Mouse (Mus musculus): ENCODE measurements around the gene Gucy2c. TPM values are rescaled to one million over a fixed set of nuclear protein-coding genes. Genes with fewer than 3 reads are reported as not detected.

The Gucy2c gene
- total RNA-seq (2015; ENCODE audit: low replicate concordance) (not detected in 2 replicates), total RNA-seq (2017; ENCODE audit: low replicate concordance) (not detected in 2 replicates)

GRCm38 (mm10) chr6:136781377-136781986, at the start of gene Gucy2c:
Gucy2c (minus strand) TSS chr6:136781765.
- no peak for ATAC-seq (replicated peaks; ENCODE audit: low FRiP score, poor library complexity, severe bottlenecking)

- ATAC-seq (replicated peaks; ENCODE audit: low FRiP score, poor library complexity, severe bottlenecking) = no peak
These were observed 47.1 kb upstream of the Gucy2c start for GRCm38 (mm10) chr6:136828681-136829080.

- ATAC-seq (replicated peaks; ENCODE audit: low FRiP score, poor library complexity, severe bottlenecking) = peak; percentile 98
These were observed 46.5 kb upstream of the Gucy2c start, which contains the start of gene Wbp11 for GRCm38 (mm10) chr6:136827881-136828561. Wbp11 (minus strand) TSS chr6:136828233.

GRCm38 (mm10) chr6:136827516-136827880, 45.9 kb upstream of the Gucy2c start, which contains the start of gene BC049715:
BC049715 (plus strand) TSS chr6:136827626.
- peak; percentile 45 for ATAC-seq (replicated peaks; ENCODE audit: low FRiP score, poor library complexity, severe bottlenecking)

- peak; percentile 12; the same call in 1 of the 2 replicates for ATAC-seq (replicated peaks; ENCODE audit: low FRiP score, poor library complexity, severe bottlenecking)
These were observed 45.6 kb upstream of the Gucy2c start for GRCm38 (mm10) chr6:136827116-136827515.

GRCm38 (mm10) chr6:136824987-136825386, 43.4 kb upstream of the Gucy2c start:
- ATAC-seq (replicated peaks; ENCODE audit: low FRiP score, poor library complexity, severe bottlenecking) = no peak

GRCm38 (mm10) chr6:136821086-136821485, 39.5 kb upstream of the Gucy2c start:
- no peak for ATAC-seq (replicated peaks; ENCODE audit: low FRiP score, poor library complexity, severe bottlenecking)

- ATAC-seq (replicated peaks; ENCODE audit: low FRiP score, poor library complexity, severe bottlenecking) = no peak
These were observed 38.8 kb upstream of the Gucy2c start for GRCm38 (mm10) chr6:136820381-136820780.

GRCm38 (mm10) chr6:136817549-136817948, 36.0 kb upstream of the Gucy2c start:
- no peak for ATAC-seq (replicated peaks; ENCODE audit: low FRiP score, poor library complexity, severe bottlenecking)

- no peak for ATAC-seq (replicated peaks; ENCODE audit: low FRiP score, poor library complexity, severe bottlenecking)
These were observed 35.3 kb upstream of the Gucy2c start for GRCm38 (mm10) chr6:136816826-136817225.

GRCm38 (mm10) chr6:136815381-136815780, 33.8 kb upstream of the Gucy2c start:
- no peak for ATAC-seq (replicated peaks; ENCODE audit: low FRiP score, poor library complexity, severe bottlenecking)

GRCm38 (mm10) chr6:136813117-136813516, 31.6 kb upstream of the Gucy2c start:
- no peak for ATAC-seq (replicated peaks; ENCODE audit: low FRiP score, poor library complexity, severe bottlenecking)

- ATAC-seq (replicated peaks; ENCODE audit: low FRiP score, poor library complexity, severe bottlenecking) = no peak
These were observed 29.6 kb upstream of the Gucy2c start for GRCm38 (mm10) chr6:136811196-136811595.

- no peak for ATAC-seq (replicated peaks; ENCODE audit: low FRiP score, poor library complexity, severe bottlenecking)
These were observed 28.1 kb upstream of the Gucy2c start for GRCm38 (mm10) chr6:136809673-136810072.

- ATAC-seq (replicated peaks; ENCODE audit: low FRiP score, poor library complexity, severe bottlenecking) = no peak
These were observed 27.5 kb upstream of the Gucy2c start for GRCm38 (mm10) chr6:136809077-136809476.

GRCm38 (mm10) chr6:136808631-136809046, 27.1 kb upstream of the Gucy2c start:
- peak; percentile 32 for ATAC-seq (replicated peaks; ENCODE audit: low FRiP score, poor library complexity, severe bottlenecking)

GRCm38 (mm10) chr6:136808014-136808417, 26.5 kb upstream of the Gucy2c start, which contains the start of gene H2afj:
H2afj (plus strand) TSS chr6:136808244.
- peak; percentile 73 for ATAC-seq (replicated peaks; ENCODE audit: low FRiP score, poor library complexity, severe bottlenecking)

- peak; percentile 0; the same call in 1 of the 2 replicates for ATAC-seq (replicated peaks; ENCODE audit: low FRiP score, poor library complexity, severe bottlenecking)
These were observed 25.9 kb upstream of the Gucy2c start for GRCm38 (mm10) chr6:136807395-136808013.

- no peak for ATAC-seq (replicated peaks; ENCODE audit: low FRiP score, poor library complexity, severe bottlenecking)
These were observed 25.3 kb upstream of the Gucy2c start for GRCm38 (mm10) chr6:136806819-136807218.

GRCm38 (mm10) chr6:136805409-136805775, 23.8 kb upstream of the Gucy2c start:
- ATAC-seq (replicated peaks; ENCODE audit: low FRiP score, poor library complexity, severe bottlenecking) = no peak
